8 mouse cellular contexts compared by ENCODE assay signal in genomic region chr10:77258704-77259621, GRCm38 (mm10). TPM values are rescaled to one million over a fixed set of nuclear protein-coding genes. Genes with fewer than 3 reads are reported as not detected.
A peak's percentile ranks its signal among the peaks of the same experiment; 100 is the strongest.
DNase-seq lines count a peak whose midpoint lies in the region; ATAC-seq lines count a peak whose summit lies in the region.

TSS of gene Pofut2 (plus strand) at chr10:77259218.

- no peaks in the 10 kb centered on the region for H3K27me3 ChIP-seq in hindbrain, embryonic 15.5 days

- H3K4me3 ChIP-seq in hindbrain, embryonic 15.5 days: peak within 1 kb of the TSS; percentile 86

- DNase-seq in T-cell, adult 2 months (ENCODE audit: low spot score): peak; percentile 96
- peak; percentile 93 to 97 for DNase-seq in cerebellum, postnatal 36 days
- DNase-seq in frontal cortex, postnatal 36 days (ENCODE audit: low spot score in 2 of 2): peak; percentile 87 to 94
- DNase-seq in left cerebral cortex, adult 11 months (ENCODE audit: low spot score): peak; percentile 90
- peak; percentile 96 to 98 for DNase-seq in lung, postnatal 4 days
- DNase-seq in retina, postnatal 7 days (ENCODE audit: low read depth, low spot score): peak; percentile 96
- peak; percentile 85 for DNase-seq in urinary bladder, adult 2 months (ENCODE audit: low spot score)

- ATAC-seq in hindbrain, embryonic 15.5 days (ENCODE audit: low FRiP score, low read depth): peak; percentile 99

- under 1% methylated on average over 80 of the region's 81 CpGs for WGBS in hindbrain, embryonic 15.5 days

- H3K9me3 ChIP-seq in hindbrain, embryonic 15.5 days: no peaks in the 10 kb centered on the region

- peaks cover 23% of the 10 kb centered on the region for H3K4me1 ChIP-seq in hindbrain, embryonic 15.5 days (replicated peaks)

- H3K4me2 ChIP-seq in hindbrain, embryonic 15.5 days: peak within 1 kb of the TSS; percentile 78

- peaks cover 17% of the 10 kb centered on the region for H3K36me3 ChIP-seq in hindbrain, embryonic 15.5 days

- H3K27ac ChIP-seq in hindbrain, embryonic 15.5 days (replicated peaks): peak within 1 kb of the TSS; percentile 87

- peak within 1 kb of the TSS; percentile 65 for H3K9ac ChIP-seq in hindbrain, embryonic 15.5 days

RNA-seq across cellular contexts. Expression of gene Pofut2, which starts in this region (rescaled TPM):
- polyA plus RNA-seq in hindbrain, embryonic 15.5 days (2015; fragmentation: Nextera tagmentation; extraction: Ambion mirVana): 57.0 and 58.1 TPM in 2 replicates
- polyA plus RNA-seq in urinary bladder, adult 2 months (2012; rRNA removed): 70.0 and 73.7 TPM in 2 replicates

Comparison
In these comparisons a context has a peak if more than half of its experiments do, and no peak if none do; other contexts are left out.
1. Peak in every context shown above with its lines: DNase-seq, ATAC-seq, H3K4me3 ChIP-seq and H3K27ac ChIP-seq.